In genomic region chr10:83161656-83162365, GRCm38 (mm10) we compare ENCODE assay signal across 9 mouse cellular contexts.
DNase-seq lines count a peak whose midpoint lies in the region; ATAC-seq and TF ChIP-seq lines count a peak whose summit lies in the region.
"Had no signal": no experiment of that assay in that cellular context is flagged by ENCODE, and none has a peak within 500 bp of the region (broad histone marks: within the 10 kb centered on the region; RNA-seq: fewer than 3 reads in every experiment).

No protein-coding gene starts in this region.

- H3K36me3 ChIP-seq in kidney, adult 2 months (ENCODE audit: control insufficient read depth, insufficient read depth, low read length): no peaks in the 10 kb centered on the region
- no peaks in the 10 kb centered on the region for H3K36me3 ChIP-seq in stomach, embryonic 16.5 days (ENCODE audit: control insufficient read depth, insufficient read depth, low read length)
- H3K36me3 ChIP-seq: limb, embryonic 13.5 days had no signal

- no peak for TF ChIP-seq CTCF in kidney, adult 2 months (conservative IDR thresholded peaks at IDR 0.05; ENCODE audit: insufficient read depth, insufficient read length, low read depth, low read length)

- H3K9me3 ChIP-seq in stomach, embryonic 16.5 days (replicated peaks; ENCODE audit: control insufficient read depth, low read length): no peaks in the 10 kb centered on the region
- H3K9me3 ChIP-seq: limb, embryonic 13.5 days had no signal

- peak; percentile 76; the same call in 1 of the 2 replicates for ATAC-seq in stomach, embryonic 16.5 days (ENCODE audit: insufficient read depth, low FRiP score)

- peak; percentile 75 for DNase-seq in adrenal gland, postnatal 10 days
- DNase-seq in adrenal gland, postnatal 4 days (ENCODE audit: low spot score in 2 of 2): no peak
- peak; percentile 81 for DNase-seq in 3T3-L1 (ENCODE audit: low read depth, low spot score)
- DNase-seq in cerebellum, postnatal 36 days: peak; percentile 84 to 86
- peak; percentile 68 for DNase-seq in heart, adult 8-10 months (ENCODE audit: low spot score)
- peak; percentile 93 for DNase-seq in kidney, adult 2 months
- DNase-seq in lung, postnatal 25 days (ENCODE audit: low spot score): peak; percentile 52

- no peak overlapping the region for H3K9ac ChIP-seq in stomach, embryonic 16.5 days (ENCODE audit: low read length)
- H3K9ac ChIP-seq: limb, embryonic 13.5 days had no signal

- TF ChIP-seq POLR2A in kidney, adult 2 months (IDR thresholded peaks at IDR 0.05; ENCODE audit: low read depth, low read length): no peak

- peaks cover 29% of the 10 kb centered on the region for H3K4me1 ChIP-seq in kidney, adult 2 months (ENCODE audit: control insufficient read depth, insufficient read depth, low read length)
- H3K4me1 ChIP-seq in stomach, embryonic 16.5 days (ENCODE audit: control insufficient read depth, insufficient read depth, low read length): peaks cover 34% of the 10 kb centered on the region

- no peak overlapping the region for H3K4me2 ChIP-seq in stomach, embryonic 16.5 days (ENCODE audit: low read depth, low read length)
- H3K4me2 ChIP-seq: limb, embryonic 13.5 days had no signal

- peak overlapping the region; percentile 68 for H3K27ac ChIP-seq in kidney, adult 2 months (ENCODE audit: insufficient read depth, low read depth, low read length)
- H3K27ac ChIP-seq in stomach, embryonic 16.5 days (ENCODE audit: low read length): peak overlapping the region; percentile 35
- H3K27ac ChIP-seq: limb, embryonic 13.5 days had no signal

- 22% methylated on average over 10 of the region's 10 CpGs for WGBS in kidney, adult 2 months
- WGBS in stomach, embryonic 16.5 days: 46% methylated on average over 10 of the region's 10 CpGs

- no peaks in the 10 kb centered on the region for H3K27me3 ChIP-seq in kidney, adult 2 months (replicated peaks; ENCODE audit: control insufficient read depth, insufficient read depth, low read length)
- H3K27me3 ChIP-seq in stomach, embryonic 16.5 days (ENCODE audit: control insufficient read depth, insufficient read depth, low read length): no peaks in the 10 kb centered on the region
- H3K27me3 ChIP-seq: limb, embryonic 13.5 days had no signal

- no peak overlapping the region for H3K4me3 ChIP-seq in kidney, adult 2 months (ENCODE audit: insufficient read depth, low read depth, low read length)
- H3K4me3 ChIP-seq in stomach, embryonic 16.5 days (replicated peaks; ENCODE audit: low read length): no peak overlapping the region
- H3K4me3 ChIP-seq: limb, embryonic 13.5 days had no signal

Comparison
In these comparisons a context has a peak if more than half of its experiments do, and no peak if none do; other contexts are left out.
1. DNase-seq: peak in adrenal gland, postnatal 10 days (single experiment), 3T3-L1 (single experiment), cerebellum, postnatal 36 days (2 of 2), heart, adult 8-10 months (single experiment), kidney, adult 2 months (single experiment) and lung, postnatal 25 days (single experiment); none in adrenal gland, postnatal 4 days (0 of 2).